Mouse (Mus musculus) monocyte, adult 5-6 weeks (primary cell): Measurements from ENCODE around the gene Stk4. TPM values are rescaled to one million over a fixed set of nuclear protein-coding genes. Genes with fewer than 3 reads are reported as not detected.

ENCODE experiments used
- ATAC-seq: fragments of 153-309, 156-312 bp; replicated peaks from 2 replicates; pipeline ENCODE4 v1.8.0; 2017; ENCODE audit warnings: mild to moderate bottlenecking; ENCODE audit not compliant: low TSS enrichment, insufficient number of reproducible peaks, severe bottlenecking, poor library complexity, low FRiP score
- total RNA-seq: library from RNA; stranded (forward); fragments of 200-1000, 200-491, 200-594 nt; gene quantifications from 3 replicates; pipeline ENCODE4 v1.2.3, GENCODE M21; 2017

Stk4 gene
- total RNA-seq, 1 experiment from 2014 or later = 304 TPM

DNA sequence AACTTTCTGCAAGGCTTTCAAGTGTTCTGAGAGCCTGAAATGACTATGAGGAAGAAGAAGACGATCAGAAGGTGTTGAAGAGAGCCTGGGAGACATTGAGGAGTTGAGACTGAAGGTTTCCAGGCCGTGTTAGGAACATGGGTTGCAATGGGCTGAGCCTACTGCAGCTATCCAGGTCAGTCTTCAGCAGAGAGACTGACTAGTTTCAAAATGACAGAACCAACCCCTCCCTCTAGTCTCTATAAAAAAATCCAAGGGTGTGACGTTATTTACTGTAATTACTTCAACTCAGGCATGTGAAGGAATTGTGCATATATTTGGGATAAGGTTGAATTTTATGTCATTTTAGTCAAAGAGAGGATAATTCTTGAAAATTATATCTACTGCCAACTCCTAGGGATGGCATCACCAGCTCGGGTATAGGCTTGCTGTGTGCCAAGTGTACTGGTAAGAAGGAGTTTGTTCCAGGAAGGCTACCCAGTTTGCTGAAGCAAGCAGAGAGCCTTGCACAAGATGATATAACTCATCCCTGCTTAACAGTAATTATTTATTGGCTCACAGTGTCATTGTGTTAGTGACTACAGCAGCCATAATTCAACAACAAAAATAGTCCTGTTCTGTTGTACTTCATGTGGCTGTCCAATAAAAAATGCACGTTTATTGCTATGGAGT lies 125.0 kb downstream of the Stk4 start:
- ATAC-seq = no peak

DNA sequence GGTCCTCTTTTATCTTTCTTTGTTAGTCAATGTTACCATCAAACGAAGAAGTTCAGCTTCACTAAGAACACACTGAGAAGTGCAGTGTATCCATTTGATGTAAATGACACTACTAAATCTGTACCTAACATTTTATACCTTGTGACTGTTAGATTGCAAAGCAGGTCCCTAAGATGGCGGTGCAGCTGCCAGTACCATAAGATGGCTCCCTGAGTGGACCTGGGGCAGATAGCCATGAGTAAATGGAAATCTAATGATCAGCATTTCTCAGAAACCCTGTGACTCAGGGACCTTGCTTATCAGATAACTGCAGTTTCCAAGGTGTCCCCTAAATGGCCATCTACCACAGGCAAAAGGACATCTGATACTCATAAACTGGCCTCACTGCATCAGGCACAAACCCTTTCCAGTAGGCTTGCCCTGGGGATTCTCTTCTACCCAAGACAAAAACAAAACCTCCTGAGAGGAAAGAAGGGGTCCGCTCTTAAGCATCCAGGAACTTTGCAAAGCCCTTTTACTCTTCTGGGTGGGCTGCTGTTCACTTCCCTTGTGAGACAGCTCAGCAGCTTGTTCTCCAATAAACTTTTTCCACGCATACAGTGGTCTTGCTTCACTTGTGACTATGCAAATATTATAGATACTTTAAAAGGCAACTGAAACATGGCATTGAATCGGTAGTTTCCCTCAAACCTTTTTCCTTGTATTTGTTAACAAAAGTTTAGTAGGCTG lies 126.0 kb downstream of the Stk4 start:
- no peak for ATAC-seq

DNA sequence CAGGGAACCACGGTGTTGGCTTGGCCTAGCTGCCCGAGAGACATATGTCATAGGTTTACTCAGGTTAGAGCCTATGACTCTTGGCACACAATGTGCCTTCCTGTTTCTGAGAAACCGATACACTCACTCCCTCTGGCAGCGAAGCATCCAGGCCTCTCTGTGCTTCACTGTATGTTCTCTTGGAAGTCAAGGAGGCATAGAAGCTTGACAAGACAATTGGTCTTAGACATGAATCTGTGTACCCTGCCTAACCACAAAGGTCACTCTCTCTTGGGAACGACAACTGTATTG lies 126.5 kb downstream of the Stk4 start:
- no peak for ATAC-seq

DNA sequence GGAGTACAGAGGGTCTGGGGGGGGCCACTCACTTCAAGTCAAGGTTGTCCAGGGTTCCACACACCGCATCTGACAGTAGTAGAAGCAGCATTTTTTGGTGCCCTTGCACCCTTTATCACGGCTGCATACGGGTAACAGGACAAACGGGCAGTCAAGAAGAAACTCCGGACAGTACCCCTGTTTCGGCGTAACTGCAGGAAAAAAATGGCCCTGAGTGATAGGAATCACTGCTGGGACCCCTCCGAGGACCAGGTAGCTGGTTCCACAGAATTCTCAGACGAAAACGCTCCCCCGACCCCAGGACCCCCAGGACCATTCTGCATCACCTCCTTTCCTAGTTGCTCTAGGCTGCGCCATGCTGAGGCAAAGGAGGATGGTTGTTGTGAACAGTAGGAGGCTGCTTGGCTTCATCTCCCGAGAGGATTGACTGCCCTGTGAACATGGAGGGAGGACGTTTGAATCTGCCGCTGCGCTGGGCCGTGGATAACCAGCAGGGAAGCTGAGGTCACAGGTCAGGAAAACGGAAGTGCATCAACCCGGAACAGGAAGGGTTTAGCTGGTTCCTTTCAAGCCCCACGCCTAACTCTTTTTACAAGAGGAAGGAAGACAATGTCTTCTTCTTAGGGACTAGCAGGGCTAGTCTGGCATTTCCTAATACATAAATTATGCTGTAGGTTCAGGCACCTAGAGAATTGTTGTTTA lies 129.7 kb downstream of the Stk4 start, which contains the start of gene Wfdc15a:
Gene Wfdc15a, minus strand, starts transcription at position 505 of the 702 bp plus-strand sequence.
- ATAC-seq = no peak

Other genes starting within 250 kb of the Stk4 start
- not detected in 3 replicates for gene Ccn5, start 249.5 kb upstream of the Stk4 start, total RNA-seq
- gene Kcnk15, start 216.7 kb upstream of the Stk4 start, total RNA-seq = not detected in 3 replicates
- not detected in 3 replicates for gene Rims4, start 151.6 kb upstream of the Stk4 start, total RNA-seq
- 50.9 to 83.0 TPM (median 67.5 TPM) in 3 replicates for gene Ywhab, start 75.4 kb upstream of the Stk4 start, total RNA-seq
- 1.9 to 3.5 TPM in 2 of 3 replicates, not detected in the other for gene Pabpc1l, start 44.9 kb upstream of the Stk4 start, total RNA-seq
- gene Tomm34, start 847 bp downstream of the Stk4 start, total RNA-seq = 38.3 to 59.3 TPM (median 43.2 TPM) in 3 replicates
- not detected in 3 replicates for gene Kcns1, start 100.8 kb downstream of the Stk4 start, total RNA-seq
- gene Wfdc5, start 112.4 kb downstream of the Stk4 start, total RNA-seq = not detected in 3 replicates
- gene Wfdc12, start 120.3 kb downstream of the Stk4 start, total RNA-seq = not detected in 3 replicates
- not detected in 3 replicates for gene Wfdc15a, start 129.8 kb downstream of the Stk4 start, total RNA-seq
- gene Wfdc15b, start 151.3 kb downstream of the Stk4 start, total RNA-seq = not detected in 3 replicates
- 1.1 to 1.6 TPM in 2 of 3 replicates, not detected in the other for gene Svs2, start 168.1 kb downstream of the Stk4 start, total RNA-seq
- not detected in 3 replicates for gene Svs3b, start 186.3 kb downstream of the Stk4 start, total RNA-seq
- gene Svs4, start 208.1 kb downstream of the Stk4 start, total RNA-seq = not detected in 3 replicates
- not detected in 3 replicates for gene Svs3a, start 218.9 kb downstream of the Stk4 start, total RNA-seq
- not detected in 3 replicates for gene Svs6, start 246.4 kb downstream of the Stk4 start, total RNA-seq